Mouse (Mus musculus) MEL (cell line): Measurements from ENCODE around the gene Tshz2.

ENCODE experiments used
- CTCF ChIP-seq, 3 experiments: IDR thresholded peaks in 2 of 3; conservative IDR thresholded peaks in 1 of 3; 2 replicates each; pipeline ENCODE4 v1.5.1; 2011 to 2012; ENCODE audit warnings: low read length in 3 of 3, low read depth in 2 of 3, mild to moderate bottlenecking in 2 of 3, improper control_type of control experiment in 1 of 3, inconsistent platforms in 1 of 3, mixed read lengths in 1 of 3, moderate library complexity in 1 of 3; ENCODE audit not compliant: control insufficient read depth in 1 of 3, insufficient read depth in 1 of 3, poor library complexity in 1 of 3, severe bottlenecking in 1 of 3
- E2F4 ChIP-seq: IDR thresholded peaks from 2 replicates; pipeline ENCODE4 v1.6.1; 2011; ENCODE audit warnings: low read depth, low read length, improper control_type of control experiment, borderline replicate concordance
- EP300 ChIP-seq, 2 experiments: IDR thresholded peaks; 2 replicates each; pipeline ENCODE4 v1.6.1; 2011; ENCODE audit warnings: improper control_type of control experiment in 2 of 2, low read length in 2 of 2, low read depth in 1 of 2, mild to moderate bottlenecking in 1 of 2
- MXI1 ChIP-seq: IDR thresholded peaks from 2 replicates; pipeline ENCODE4 v1.6.1; 2011; ENCODE audit warnings: mild to moderate bottlenecking, low read depth, low read length, improper control_type of control experiment
- NELFE ChIP-seq: IDR thresholded peaks from 2 replicates; pipeline ENCODE4 v1.6.1; 2011; ENCODE audit warnings: low read depth, low read length, improper control_type of control experiment
- POLR2A ChIP-seq, 2 experiments: IDR thresholded peaks; 2 replicates each; pipeline ENCODE4 v1.6.1; 2011 to 2012; ENCODE audit warnings: low read length in 2 of 2, mild to moderate bottlenecking in 2 of 2, control low read depth in 1 of 2, improper control_type of control experiment in 1 of 2, low read depth in 1 of 2, moderate library complexity in 1 of 2; ENCODE audit not compliant: control insufficient read depth in 1 of 2, insufficient read depth in 1 of 2, poor library complexity in 1 of 2
- POLR2AphosphoS2 ChIP-seq: IDR thresholded peaks from 2 replicates; pipeline ENCODE4 v1.6.1; 2011; ENCODE audit warnings: low read length, improper control_type of control experiment
- UBTF ChIP-seq: IDR thresholded peaks from 2 replicates; pipeline ENCODE4 v1.6.1; 2012; ENCODE audit warnings: low read depth, mild to moderate bottlenecking, inconsistent platforms, low read length, improper control_type of control experiment, moderate library complexity, borderline replicate concordance; ENCODE audit not compliant: insufficient read depth
- USF1 ChIP-seq: IDR thresholded peaks from 2 replicates; pipeline ENCODE4 v1.6.1; 2014; ENCODE audit warnings: low read depth, mild to moderate bottlenecking, inconsistent platforms, low read length, improper control_type of control experiment, moderate library complexity

DNA sequence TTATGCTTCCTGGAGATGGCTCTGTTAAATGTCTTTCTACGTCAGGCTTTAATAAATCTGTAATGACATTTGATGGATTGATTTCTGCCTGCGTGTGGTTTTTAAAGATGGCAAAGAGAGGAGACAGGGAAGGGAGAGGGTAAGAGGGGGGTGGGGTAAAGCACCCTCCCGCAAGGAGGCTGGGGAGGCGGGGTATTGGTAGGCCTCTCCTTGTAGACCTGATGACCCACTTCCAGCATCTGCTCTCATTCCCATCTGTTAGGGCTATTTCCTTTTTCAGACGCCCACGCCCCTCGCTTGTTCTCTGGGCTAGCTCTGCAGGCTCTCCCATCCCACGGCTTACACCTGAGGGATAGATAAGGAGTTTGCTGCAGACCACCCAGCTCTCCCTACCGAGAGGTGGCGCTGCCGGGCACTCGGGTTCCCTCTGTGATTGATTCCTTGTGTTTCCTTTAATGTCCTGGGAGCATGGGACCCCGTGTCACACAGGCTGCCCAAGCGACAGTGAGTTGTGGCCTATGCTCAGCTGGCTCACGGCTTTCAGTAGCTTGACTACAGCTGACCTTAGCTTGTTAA is 445.7 kb downstream of the Tshz2 start:
- TF ChIP-seq MXI1 = no peak
- TF ChIP-seq USF1 = no peak
- no peak for TF ChIP-seq POLR2A (IDR thresholded peaks at IDR 0.05; ENCODE audit: control insufficient read depth in 1 of 2, insufficient read depth in 1 of 2, low read depth in 1 of 2, low read length in 2 of 2, poor library complexity in 1 of 2)
- no peak for TF ChIP-seq EP300 (IDR thresholded peaks at IDR 0.05; ENCODE audit: low read depth in 1 of 2, low read length in 2 of 2)
- no peak for TF ChIP-seq POLR2AphosphoS2
- 0 out of 6 replicates have a peak, but pooled peaks of 1 of the 3 experiments have one; percentile 11 for TF ChIP-seq CTCF (IDR thresholded peaks at IDR 0.05 in 2 of 3, conservative IDR thresholded peaks at IDR 0.05 in 1 of 3; ENCODE audit: control insufficient read depth in 1 of 3, insufficient read depth in 1 of 3, low read depth in 2 of 3, low read length in 3 of 3, poor library complexity in 1 of 3, severe bottlenecking in 1 of 3)
- TF ChIP-seq UBTF = no peak
- no peak for TF ChIP-seq E2F4
- TF ChIP-seq NELFE = no peak
